ENCODE assay signal across 8 mouse cellular contexts in the genomic region with DNA sequence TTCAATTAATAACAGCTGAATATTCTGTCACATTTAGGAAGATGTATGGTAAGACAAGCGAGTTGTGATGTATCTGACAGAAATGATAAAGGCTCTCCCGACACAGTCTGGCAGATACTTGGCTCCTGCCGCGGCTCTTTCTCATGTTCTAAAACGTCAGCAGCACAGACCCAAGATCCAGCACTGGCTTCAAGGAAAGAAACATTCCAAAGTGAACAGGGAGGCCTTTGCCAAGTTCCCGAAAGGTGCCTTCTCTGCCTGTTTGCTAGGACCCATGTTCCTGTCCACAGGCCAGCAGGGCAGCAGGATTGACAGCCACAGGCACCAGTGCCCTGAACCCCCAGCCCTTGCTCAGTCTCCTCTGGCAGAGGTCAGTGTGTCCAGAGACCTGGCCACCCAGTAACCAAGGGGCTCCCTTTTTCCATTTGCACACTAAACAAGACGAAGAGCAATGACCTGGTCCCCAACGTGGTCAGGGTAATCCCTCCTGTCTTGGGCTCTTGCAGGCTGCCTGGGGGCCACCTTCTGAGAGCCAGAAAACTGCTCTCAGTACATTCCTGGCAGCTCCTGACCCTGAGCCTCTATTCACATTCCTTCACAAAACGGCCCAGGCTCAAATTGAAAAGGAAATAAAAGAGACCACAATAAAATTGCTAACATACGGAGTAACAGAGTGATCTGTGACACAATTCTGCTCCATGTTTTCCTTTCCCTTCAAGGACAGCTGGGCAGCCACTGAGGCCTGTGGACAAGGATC.
DNase-seq lines count a peak whose midpoint lies in the region; ATAC-seq and TF ChIP-seq lines count a peak whose summit lies in the region.

No protein-coding gene starts in this region.

- POLR2A ChIA-PET in Patski (lab: Charles Lee) = no interaction called here

- no peaks in the 10 kb centered on the region for H3K9me3 ChIP-seq in kidney, embryonic 16.5 days (ENCODE audit: low read length)
- H3K9me3 ChIP-seq in stomach, embryonic 15.5 days = no peaks in the 10 kb centered on the region

- 35% methylated on average over 10 of the region's 10 CpGs for WGBS in kidney, embryonic 16.5 days
- WGBS in stomach, embryonic 15.5 days = 41% methylated on average over 10 of the region's 10 CpGs

- no peak for TF ChIP-seq CTCF in Patski (IDR thresholded peaks at IDR 0.05)

- ATAC-seq in Patski = peak; percentile 75
- peak; percentile 50; the same call in 1 of the 2 replicates for ATAC-seq in kidney, embryonic 16.5 days (ENCODE audit: low FRiP score, low TSS enrichment)
- peak; percentile 36; the same call in 1 of the 2 replicates for ATAC-seq in stomach, embryonic 15.5 days (ENCODE audit: insufficient read depth, low FRiP score, low read depth)

- H3K9ac ChIP-seq in kidney, embryonic 16.5 days (replicated peaks; ENCODE audit: low read length) = 0 out of 2 replicates have a peak overlapping the region, but pooled peaks have one; percentile 9
- no peak overlapping the region for H3K9ac ChIP-seq in stomach, embryonic 15.5 days

- H3K27ac ChIP-seq in kidney, embryonic 16.5 days (ENCODE audit: low read length) = peak overlapping the region; percentile 54
- H3K27ac ChIP-seq in stomach, embryonic 15.5 days = peak overlapping the region; percentile 57

- H3K27me3 ChIP-seq in Patski = no peaks in the 10 kb centered on the region
- no peaks in the 10 kb centered on the region for H3K27me3 ChIP-seq in kidney, embryonic 16.5 days (ENCODE audit: insufficient read depth, low read length)
- H3K27me3 ChIP-seq in stomach, embryonic 15.5 days (replicated peaks) = no peaks in the 10 kb centered on the region

- H3K36me3 ChIP-seq in kidney, embryonic 16.5 days (ENCODE audit: insufficient read depth, low read length) = no peaks in the 10 kb centered on the region
- no peaks in the 10 kb centered on the region for H3K36me3 ChIP-seq in stomach, embryonic 15.5 days

- peaks cover 60% of the 10 kb centered on the region for H3K4me1 ChIP-seq in kidney, embryonic 16.5 days (ENCODE audit: insufficient read depth, low read length)
- peaks cover 17% of the 10 kb centered on the region for H3K4me1 ChIP-seq in stomach, embryonic 15.5 days

- H3K4me2 ChIP-seq in kidney, embryonic 16.5 days (replicated peaks; ENCODE audit: low read depth, low read length) = no peak overlapping the region
- H3K4me2 ChIP-seq in stomach, embryonic 15.5 days = no peak overlapping the region

- no peak overlapping the region for H3K4me3 ChIP-seq in kidney, embryonic 16.5 days (ENCODE audit: low read length)
- no peak overlapping the region for H3K4me3 ChIP-seq in stomach, embryonic 15.5 days (replicated peaks)

- in situ Hi-C loops in Patski (cut with MboI; ENCODE audit: low pct_unique_long_range_greater_than_20kb) = no loop called here

- CTCF ChIA-PET in Patski (lab: Charles Lee) = interaction anchor here (1.1 kb wide), 1 partner anchor 21 kb away, joined by 3 read pairs; no protein-coding TSS in a partner anchor

- DNase-seq in adrenal gland, adult (ENCODE audit: inconsistent age in 2 of 2, low spot score in 1 of 2) = peak; percentile 53 to 76
- DNase-seq in adrenal gland, adult 8-10 months = no peak
- peak; percentile 24 for DNase-seq in Patski (ENCODE audit: low read depth, low spot score)
- DNase-seq in heart, adult 18-20 months = peak; percentile 44 to 49
- DNase-seq in urinary bladder, postnatal 36 days (ENCODE audit: low spot score in 2 of 2) = no peak
- no peak for DNase-seq in c-Kit-positive CD71-positive TER-119-positive erythroid progenitor cells, embryonic 14.5 days (ENCODE audit: low spot score)

Comparison
In these comparisons a context has a peak if more than half of its experiments do, and no peak if none do; other contexts are left out.
1. DNase-seq: peak in adrenal gland, adult (2 of 2), Patski (single experiment) and heart, adult 18-20 months (2 of 2); none in adrenal gland, adult 8-10 months (single experiment), urinary bladder, postnatal 36 days (0 of 2) and c-Kit-positive CD71-positive TER-119-positive erythroid progenitor cells, embryonic 14.5 days (single experiment).
2. Peak in every context shown above with its lines, with median percentiles within 50 percentile points of each other: ATAC-seq.